Mouse (Mus musculus) limb, embryonic 13.5 days (tissue): ENCODE results near the gene Slc45a2. TPM values are rescaled to one million over a fixed set of nuclear protein-coding genes. Genes with fewer than 3 reads are reported as not detected.
"Not testable (repeated sequence)": the region's sequence is repeated elsewhere in the genome, so short reads cannot be mapped to it uniquely, and the experiment has no call there.

Source experiments
- ATAC-seq: fragments of 200-750 bp; cut with Nextera tagmentation; 2 replicates; pipeline ENCODE4 v1.8.0; 2017; ENCODE audit warnings: low read depth, moderate number of reproducible peaks, moderate TSS enrichment; ENCODE audit not compliant: low FRiP score
- H3K27ac ChIP-seq: fragments of 300-500 bp; sonication (generic); 2 replicates; pipeline ENCODE4 v1.5.1; 2015; ENCODE audit warnings: inconsistent platforms, mild to moderate bottlenecking, moderate library complexity
- H3K27me3 ChIP-seq: fragments of 300-500 bp; sonication (generic); 2 replicates; pipeline ENCODE4 v1.6.1; 2015; ENCODE audit warnings: mild to moderate bottlenecking, inconsistent platforms
- H3K36me3 ChIP-seq: fragments of 300-500 bp; sonication (generic); 2 replicates; pipeline ENCODE4 v1.6.1; 2015; ENCODE audit warnings: inconsistent platforms, mild to moderate bottlenecking, moderate library complexity
- H3K4me1 ChIP-seq: fragments of 300-500 bp; sonication (generic); 2 replicates; pipeline ENCODE4 v1.6.1; 2015; ENCODE audit warnings: inconsistent platforms
- H3K4me2 ChIP-seq: fragments of 300-500 bp; sonication (generic); replicated peaks from 2 replicates; pipeline ENCODE4 v1.6.1; 2015; ENCODE audit warnings: inconsistent platforms, mild to moderate bottlenecking, moderate library complexity
- H3K4me3 ChIP-seq: fragments of 300-500 bp; sonication (generic); 2 replicates; pipeline ENCODE4 v1.5.1; 2015; ENCODE audit warnings: moderate library complexity, mild to moderate bottlenecking, inconsistent platforms
- H3K9ac ChIP-seq: fragments of 300-500 bp; sonication (generic); 2 replicates; pipeline ENCODE4 v1.6.1; 2015; ENCODE audit warnings: mild to moderate bottlenecking, inconsistent platforms
- H3K9me3 ChIP-seq: fragments of 300-500 bp; sonication (generic); 2 replicates; pipeline ENCODE4 v1.6.1; 2016; ENCODE audit warnings: inconsistent platforms
- WGBS: fragments of 180-500 bp; shearing (Covaris S2); methylation state at CpG from one replicate; pipeline ENCODE4 v1.1.7; 2015; 5-methylcytosine and 5-hydroxymethylcytosine counted together
- polyA plus RNA-seq: library from polyadenylated mRNA; unstranded; fragments of >200 nt; fragmentation: Nextera tagmentation; extraction: Ambion mirVana; gene quantifications from 2 replicates; pipeline ENCODE4 v1.2.1, GENCODE M21; 2015

Slc45a2 gene
- polyA plus RNA-seq, 1 experiment from 2014 or later = 0.23 TPM

GRCm38 (mm10) chr15:10970777-10971176 lies 29.7 kb upstream of the Slc45a2 start:
- Histone ChIP-seq H3K27me3 (no peaks in the 10 kb centered on the region), H3K9me3 (no peaks in the 10 kb centered on the region), H3K9ac (no peak overlapping the region), H3K4me1 (no peaks in the 10 kb centered on the region), H3K27ac (no peak overlapping the region), H3K4me2 (no peak overlapping the region), H3K4me3 (no peak overlapping the region), H3K36me3 (no peaks in the 10 kb centered on the region)
- no peak for ATAC-seq
- WGBS = 88% methylated on average over 5 of the region's 5 CpGs

GRCm38 (mm10) chr15:10977151-10977550 lies 23.4 kb upstream of the Slc45a2 start:
- no peak overlapping the region for H3K4me2 ChIP-seq
- no peaks in the 10 kb centered on the region for H3K9me3 ChIP-seq
- no peaks in the 10 kb centered on the region for H3K36me3 ChIP-seq
- H3K27ac ChIP-seq = no peak overlapping the region
- H3K27me3 ChIP-seq = no peaks in the 10 kb centered on the region
- ATAC-seq = no peak
- no peak overlapping the region for H3K4me3 ChIP-seq
- no peak overlapping the region for H3K9ac ChIP-seq
- peaks cover 5% of the 10 kb centered on the region; the same call in 1 of the 2 replicates for H3K4me1 ChIP-seq

- 69% methylated on average over 2 of the region's 2 CpGs for WGBS
- H3K27ac ChIP-seq = no peak overlapping the region
- H3K9ac ChIP-seq = peak overlapping the region; percentile 83; the same call in 1 of the 2 replicates
- no peaks in the 10 kb centered on the region for H3K27me3 ChIP-seq
- H3K4me3 ChIP-seq = peak overlapping the region; percentile 73
- peak overlapping the region; percentile 66 for H3K4me2 ChIP-seq
- H3K9me3 ChIP-seq = no peaks in the 10 kb centered on the region
- no peak for ATAC-seq
- H3K36me3 ChIP-seq = peaks cover 6% of the 10 kb centered on the region; the same call in 1 of the 2 replicates
- peaks cover 8% of the 10 kb centered on the region; the same call in 1 of the 2 replicates for H3K4me1 ChIP-seq
These were observed 19.8 kb upstream of the Slc45a2 start for GRCm38 (mm10) chr15:10980712-10981111.

- peak within 1 kb of the TSS; percentile 83 for H3K9ac ChIP-seq
- H3K4me2 ChIP-seq = peak within 1 kb of the TSS; percentile 66
- H3K4me1 ChIP-seq = peaks cover 8% of the 10 kb centered on the region; the same call in 1 of the 2 replicates
- H3K27me3 ChIP-seq = no peaks in the 10 kb centered on the region
- ATAC-seq = peak; percentile 99
- H3K4me3 ChIP-seq = peak within 1 kb of the TSS; percentile 73
- WGBS = under 1% methylated on average over 51 of the region's 52 CpGs
- H3K27ac ChIP-seq = peak within 1 kb of the TSS; percentile 90
- H3K36me3 ChIP-seq = peaks cover 11% of the 10 kb centered on the region; the same call in 1 of the 2 replicates
- H3K9me3 ChIP-seq = no peaks in the 10 kb centered on the region
These were observed 19.0 kb upstream of the Slc45a2 start, which contains the start of gene Amacr for GRCm38 (mm10) chr15:10981377-10982063. TSS of gene Amacr (plus strand) at chr15:10981756.

GRCm38 (mm10) chr15:10982064-10982435 lies 18.5 kb upstream of the Slc45a2 start:
- H3K27me3 ChIP-seq = no peaks in the 10 kb centered on the region
- peaks cover 15% of the 10 kb centered on the region; the same call in 1 of the 2 replicates for H3K36me3 ChIP-seq
- peaks cover 8% of the 10 kb centered on the region; the same call in 1 of the 2 replicates for H3K4me1 ChIP-seq
- peak overlapping the region; percentile 66 for H3K4me2 ChIP-seq
- ATAC-seq = 0 out of 2 replicates have a peak, but pooled peaks have one; percentile 2
- H3K4me3 ChIP-seq = peak overlapping the region; percentile 73
- WGBS = 5% methylated on average over 6 of the region's 6 CpGs
- H3K9me3 ChIP-seq = no peaks in the 10 kb centered on the region
- peak overlapping the region; percentile 83 for H3K9ac ChIP-seq
- H3K27ac ChIP-seq = peak overlapping the region; percentile 90

- H3K4me3 ChIP-seq = no peak overlapping the region
- no peak overlapping the region for H3K4me2 ChIP-seq
- H3K9me3 ChIP-seq = no peaks in the 10 kb centered on the region
- H3K4me1 ChIP-seq = peaks cover 6% of the 10 kb centered on the region; the same call in 1 of the 2 replicates
- no peak for ATAC-seq
- peaks cover 34% of the 10 kb centered on the region for H3K36me3 ChIP-seq
- H3K27ac ChIP-seq = no peak overlapping the region
- WGBS = 86% methylated on average over 6 of the region's 6 CpGs
- no peaks in the 10 kb centered on the region for H3K27me3 ChIP-seq
- H3K9ac ChIP-seq = no peak overlapping the region
These were observed 14.8 kb upstream of the Slc45a2 start for GRCm38 (mm10) chr15:10985756-10986155.

GRCm38 (mm10) chr15:10986477-10986876 lies 14.0 kb upstream of the Slc45a2 start:
- H3K4me1 ChIP-seq, H3K4me3 ChIP-seq, H3K4me2 ChIP-seq, H3K9ac ChIP-seq, ATAC-seq, H3K27me3 ChIP-seq, H3K9me3 ChIP-seq, H3K27ac ChIP-seq: not testable (repeated sequence)
- H3K36me3 ChIP-seq = peaks cover 35% of the 10 kb centered on the region
- 74% methylated on average over 2 of the region's 2 CpGs for WGBS

- no peak for ATAC-seq
- WGBS = 51% methylated on average over 2 of the region's 2 CpGs
- H3K36me3 ChIP-seq = peaks cover 38% of the 10 kb centered on the region
- H3K4me1 ChIP-seq = no peaks in the 10 kb centered on the region
- no peak overlapping the region for H3K4me2 ChIP-seq
- H3K4me3 ChIP-seq = no peak overlapping the region
- no peaks in the 10 kb centered on the region for H3K9me3 ChIP-seq
- no peaks in the 10 kb centered on the region for H3K27me3 ChIP-seq
- no peak overlapping the region for H3K9ac ChIP-seq
- no peak overlapping the region for H3K27ac ChIP-seq
These were observed 10.1 kb upstream of the Slc45a2 start for GRCm38 (mm10) chr15:10990411-10990810.

GRCm38 (mm10) chr15:10991566-10991965 lies 9.0 kb upstream of the Slc45a2 start:
- H3K9ac ChIP-seq = no peak overlapping the region
- no peaks in the 10 kb centered on the region for H3K9me3 ChIP-seq
- H3K27ac ChIP-seq = no peak overlapping the region
- H3K36me3 ChIP-seq = peaks cover 40% of the 10 kb centered on the region
- ATAC-seq = no peak
- no peak overlapping the region for H3K4me3 ChIP-seq
- H3K4me2 ChIP-seq = no peak overlapping the region
- no peaks in the 10 kb centered on the region for H3K4me1 ChIP-seq
- 94% methylated on average over 1 of the region's 1 CpGs for WGBS
- H3K27me3 ChIP-seq = no peaks in the 10 kb centered on the region

GRCm38 (mm10) chr15:10999832-11000231 lies 689 bp upstream of the Slc45a2 start:
- no peak overlapping the region for H3K9ac ChIP-seq
- no peak overlapping the region for H3K27ac ChIP-seq
- H3K9me3 ChIP-seq = no peaks in the 10 kb centered on the region
- H3K4me2 ChIP-seq = no peak overlapping the region
- H3K36me3 ChIP-seq = peaks cover 13% of the 10 kb centered on the region
- no peak overlapping the region for H3K4me3 ChIP-seq
- H3K4me1 ChIP-seq = no peaks in the 10 kb centered on the region
- no peaks in the 10 kb centered on the region for H3K27me3 ChIP-seq
- ATAC-seq = no peak
- WGBS = 55% methylated on average over 5 of the region's 5 CpGs

- Histone ChIP-seq H3K4me1 (no peaks in the 10 kb centered on the region), H3K36me3 (no peaks in the 10 kb centered on the region), H3K9me3 (no peaks in the 10 kb centered on the region), H3K4me2 (no peak overlapping the region), H3K4me3 (no peak overlapping the region), H3K27me3 (no peaks in the 10 kb centered on the region), H3K27ac (no peak overlapping the region), H3K9ac (no peak overlapping the region)
- WGBS = 81% methylated on average over 4 of the region's 4 CpGs
- no peak for ATAC-seq
These were observed 3.3 kb downstream of the Slc45a2 start for GRCm38 (mm10) chr15:11003791-11004190.

- Histone ChIP-seq H3K4me3 (no peak overlapping the region), H3K9ac (no peak overlapping the region), H3K27ac (no peak overlapping the region), H3K27me3 (no peaks in the 10 kb centered on the region), H3K36me3 (no peaks in the 10 kb centered on the region), H3K4me1 (no peaks in the 10 kb centered on the region), H3K9me3 (no peaks in the 10 kb centered on the region), H3K4me2 (no peak overlapping the region)
- no peak for ATAC-seq
- WGBS = 76% methylated on average over 6 of the region's 6 CpGs
These were observed 4.1 kb downstream of the Slc45a2 start for GRCm38 (mm10) chr15:11004646-11005045.

GRCm38 (mm10) chr15:11008756-11009155 lies 8.2 kb downstream of the Slc45a2 start:
- WGBS = 22% methylated on average over 5 of the region's 5 CpGs
- Histone ChIP-seq H3K27me3 (no peaks in the 10 kb centered on the region), H3K4me3 (no peak overlapping the region), H3K9me3 (no peaks in the 10 kb centered on the region), H3K4me2 (no peak overlapping the region), H3K9ac (no peak overlapping the region), H3K36me3 (no peaks in the 10 kb centered on the region), H3K4me1 (no peaks in the 10 kb centered on the region), H3K27ac (no peak overlapping the region)
- no peak for ATAC-seq
